Mouse (Mus musculus): Measurements from ENCODE around the gene Cenpv. TPM values are rescaled to one million over a fixed set of nuclear protein-coding genes. Genes with fewer than 3 reads are reported as not detected.

Cenpv gene
- polyA plus RNA-seq, 1 experiment from 2014 or later: 73.6 TPM

GRCm38 (mm10) chr11:62497181-62497580, 41.9 kb downstream of the Cenpv start:
- Histone ChIP-seq H3K9ac (replicated peaks) (no peak overlapping the region), H3K36me3 (no peaks in the 10 kb centered on the region), H3K4me2 (replicated peaks) (no peak overlapping the region), H3K27ac (replicated peaks) (no peak overlapping the region), H3K27me3 (no peaks in the 10 kb centered on the region), H3K4me1 (peaks cover 15% of the 10 kb centered on the region), H3K9me3 (no peaks in the 10 kb centered on the region), H3K4me3 (no peak overlapping the region)
- ATAC-seq (ENCODE audit: low FRiP score, low read depth): no peak
- 63% methylated on average over 3 of the region's 3 CpGs for WGBS

GRCm38 (mm10) chr11:62496151-62496715, 42.8 kb downstream of the Cenpv start:
- no peak overlapping the region for H3K9ac ChIP-seq (replicated peaks)
- no peak overlapping the region for H3K27ac ChIP-seq (replicated peaks)
- WGBS: 66% methylated on average over 5 of the region's 5 CpGs
- peaks cover 15% of the 10 kb centered on the region for H3K4me1 ChIP-seq
- no peaks in the 10 kb centered on the region for H3K36me3 ChIP-seq
- no peaks in the 10 kb centered on the region for H3K27me3 ChIP-seq
- H3K4me3 ChIP-seq: no peak overlapping the region
- H3K4me2 ChIP-seq (replicated peaks): no peak overlapping the region
- H3K9me3 ChIP-seq: no peaks in the 10 kb centered on the region
- no peak for ATAC-seq (ENCODE audit: low FRiP score, low read depth)

- Histone ChIP-seq H3K9ac (replicated peaks) (no peak overlapping the region), H3K27ac (replicated peaks) (no peak overlapping the region; the same call in 1 of the 2 replicates), H3K27me3 (no peaks in the 10 kb centered on the region), H3K4me2 (replicated peaks) (no peak overlapping the region), H3K4me1 (peaks cover 15% of the 10 kb centered on the region), H3K36me3 (no peaks in the 10 kb centered on the region), H3K4me3 (no peak overlapping the region), H3K9me3 (no peaks in the 10 kb centered on the region)
- WGBS: 35% methylated on average over 7 of the region's 10 CpGs
- ATAC-seq (ENCODE audit: low FRiP score, low read depth): no peak
Measured at GRCm38 (mm10) chr11:62495276-62495801, 43.7 kb downstream of the Cenpv start.

GRCm38 (mm10) chr11:62494754-62495275, 44.2 kb downstream of the Cenpv start:
- H3K27me3 ChIP-seq: no peaks in the 10 kb centered on the region
- no peak overlapping the region for H3K9ac ChIP-seq (replicated peaks)
- no peak overlapping the region for H3K4me3 ChIP-seq
- 2% methylated on average over 6 of the region's 6 CpGs for WGBS
- no peak; the same call in 1 of the 2 replicates for ATAC-seq (ENCODE audit: low FRiP score, low read depth)
- H3K27ac ChIP-seq (replicated peaks): no peak overlapping the region; the same call in 1 of the 2 replicates
- no peaks in the 10 kb centered on the region for H3K36me3 ChIP-seq
- H3K4me2 ChIP-seq (replicated peaks): no peak overlapping the region
- no peaks in the 10 kb centered on the region for H3K9me3 ChIP-seq
- peaks cover 15% of the 10 kb centered on the region for H3K4me1 ChIP-seq

GRCm38 (mm10) chr11:62493701-62494100, 45.4 kb downstream of the Cenpv start:
- no peak overlapping the region for H3K27ac ChIP-seq (replicated peaks)
- no peak for ATAC-seq (ENCODE audit: low FRiP score, low read depth)
- H3K9ac ChIP-seq (replicated peaks): no peak overlapping the region
- no peaks in the 10 kb centered on the region for H3K27me3 ChIP-seq
- H3K4me3 ChIP-seq: no peak overlapping the region
- peaks cover 15% of the 10 kb centered on the region for H3K4me1 ChIP-seq
- H3K36me3 ChIP-seq: no peaks in the 10 kb centered on the region
- no peaks in the 10 kb centered on the region for H3K9me3 ChIP-seq
- no peak overlapping the region for H3K4me2 ChIP-seq (replicated peaks)
- WGBS: 94% methylated on average over 6 of the region's 6 CpGs

- no peak overlapping the region for H3K27ac ChIP-seq (replicated peaks)
- ATAC-seq (ENCODE audit: low FRiP score, low read depth): no peak
- WGBS: 94% methylated on average over 10 of the region's 10 CpGs
- no peak overlapping the region for H3K4me2 ChIP-seq (replicated peaks)
- H3K27me3 ChIP-seq: no peaks in the 10 kb centered on the region
- no peaks in the 10 kb centered on the region for H3K4me1 ChIP-seq
- H3K36me3 ChIP-seq: no peaks in the 10 kb centered on the region
- H3K9ac ChIP-seq (replicated peaks): no peak overlapping the region
- H3K4me3 ChIP-seq: no peak overlapping the region
- no peaks in the 10 kb centered on the region for H3K9me3 ChIP-seq
Measured at GRCm38 (mm10) chr11:62487540-62488350, 51.3 kb downstream of the Cenpv start.

GRCm38 (mm10) chr11:62486949-62487348, 52.1 kb downstream of the Cenpv start:
- H3K27me3 ChIP-seq: no peaks in the 10 kb centered on the region
- no peak overlapping the region for H3K4me2 ChIP-seq (replicated peaks)
- 93% methylated on average over 1 of the region's 1 CpGs for WGBS
- no peak overlapping the region for H3K4me3 ChIP-seq
- no peak overlapping the region for H3K9ac ChIP-seq (replicated peaks)
- H3K9me3 ChIP-seq: no peaks in the 10 kb centered on the region
- H3K4me1 ChIP-seq: no peaks in the 10 kb centered on the region
- no peak overlapping the region for H3K27ac ChIP-seq (replicated peaks)
- H3K36me3 ChIP-seq: no peaks in the 10 kb centered on the region
- ATAC-seq (ENCODE audit: low FRiP score, low read depth): no peak

- H3K27me3 ChIP-seq: no peaks in the 10 kb centered on the region
- no peak overlapping the region for H3K27ac ChIP-seq (replicated peaks)
- H3K4me2 ChIP-seq (replicated peaks): no peak overlapping the region
- H3K4me3 ChIP-seq: no peak overlapping the region
- H3K4me1 ChIP-seq: no peaks in the 10 kb centered on the region
- H3K36me3 ChIP-seq: no peaks in the 10 kb centered on the region
- 87% methylated on average over 5 of the region's 5 CpGs for WGBS
- no peak overlapping the region for H3K9ac ChIP-seq (replicated peaks)
- no peaks in the 10 kb centered on the region for H3K9me3 ChIP-seq
- no peak for ATAC-seq (ENCODE audit: low FRiP score, low read depth)
Measured at GRCm38 (mm10) chr11:62479581-62479980, 59.5 kb downstream of the Cenpv start.

- Histone ChIP-seq H3K27ac (replicated peaks) (no peak overlapping the region), H3K4me2 (replicated peaks) (no peak overlapping the region), H3K36me3 (no peaks in the 10 kb centered on the region), H3K4me1 (no peaks in the 10 kb centered on the region), H3K9ac (replicated peaks) (no peak overlapping the region), H3K9me3 (no peaks in the 10 kb centered on the region), H3K4me3 (no peak overlapping the region), H3K27me3 (no peaks in the 10 kb centered on the region)
- no peak for ATAC-seq (ENCODE audit: low FRiP score, low read depth)
- WGBS: 69% methylated on average over 6 of the region's 6 CpGs
Measured at GRCm38 (mm10) chr11:62478931-62479330, 60.1 kb downstream of the Cenpv start.

GRCm38 (mm10) chr11:62476156-62476555, 62.9 kb downstream of the Cenpv start:
- H3K27ac ChIP-seq (replicated peaks): no peak overlapping the region
- no peaks in the 10 kb centered on the region for H3K4me1 ChIP-seq
- H3K27me3 ChIP-seq: no peaks in the 10 kb centered on the region
- H3K9me3 ChIP-seq: no peaks in the 10 kb centered on the region
- H3K36me3 ChIP-seq: no peaks in the 10 kb centered on the region
- no peak overlapping the region for H3K4me2 ChIP-seq (replicated peaks)
- no peak overlapping the region for H3K4me3 ChIP-seq
- no peak overlapping the region for H3K9ac ChIP-seq (replicated peaks)
- WGBS: 97% methylated on average over 4 of the region's 4 CpGs
- no peak for ATAC-seq (ENCODE audit: low FRiP score, low read depth)
